Mouse (Mus musculus) B cell, adult 2 months (primary cell): ENCODE measurements at regions not wholly inside any gene's neighbourhood (a gene's known extent, or its start where the extent isn't known, plus 50 kb on each side); places are given as distances from the start of the nearest gene placed in this dataset.

ENCODE experiments used
- DNase-seq, 2 experiments: peaks; one replicate each; pipeline ENCODE4 v3.0.0; 2022

- DNase-seq: no peak
Observed at GRCm38 (mm10) chr9:52591188-52591587, 88.4 kb downstream of the AI593442 start.

GRCm38 (mm10) chr9:52574066-52574465 is 105.5 kb downstream of the AI593442 start:
- no peak for DNase-seq

DNA sequence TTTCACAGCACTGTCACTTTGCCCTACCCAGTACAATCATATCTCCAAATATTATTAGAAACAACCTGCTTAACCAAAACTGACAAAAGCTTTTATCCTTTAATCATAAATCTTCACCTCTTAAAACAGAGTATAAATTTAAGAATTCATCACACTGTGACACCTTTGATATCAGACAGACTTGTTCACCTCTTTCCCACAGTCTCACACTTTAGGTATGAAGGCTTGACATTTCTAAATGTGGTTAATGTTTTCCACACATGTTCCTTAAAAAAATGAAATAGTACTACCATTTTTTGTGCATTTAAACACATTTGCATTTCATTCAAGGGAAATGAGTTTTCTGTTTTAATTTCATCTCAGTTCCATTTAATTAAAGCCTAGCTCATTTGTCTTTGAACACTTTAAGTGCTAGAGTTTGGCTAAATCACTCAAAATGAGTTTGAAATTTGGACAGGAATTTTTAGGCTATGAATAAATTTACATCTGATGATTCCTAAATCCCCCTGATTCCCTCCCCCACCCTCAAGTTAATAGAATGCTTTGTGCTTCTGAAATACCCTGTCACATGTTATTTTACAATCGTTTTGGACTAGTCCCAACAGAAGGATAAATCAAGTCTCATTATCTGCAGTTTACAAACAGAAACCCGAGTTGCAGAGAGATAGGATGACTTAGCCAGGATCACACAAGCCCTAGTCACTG is 127.9 kb downstream of the AI593442 start:
- DNase-seq: no peak

GRCm38 (mm10) chr9:52546071-52546470 is 133.5 kb downstream of the AI593442 start:
- no peak for DNase-seq

GRCm38 (mm10) chr9:52539086-52539485 is 140.5 kb downstream of the AI593442 start:
- DNase-seq: no peak

DNA sequence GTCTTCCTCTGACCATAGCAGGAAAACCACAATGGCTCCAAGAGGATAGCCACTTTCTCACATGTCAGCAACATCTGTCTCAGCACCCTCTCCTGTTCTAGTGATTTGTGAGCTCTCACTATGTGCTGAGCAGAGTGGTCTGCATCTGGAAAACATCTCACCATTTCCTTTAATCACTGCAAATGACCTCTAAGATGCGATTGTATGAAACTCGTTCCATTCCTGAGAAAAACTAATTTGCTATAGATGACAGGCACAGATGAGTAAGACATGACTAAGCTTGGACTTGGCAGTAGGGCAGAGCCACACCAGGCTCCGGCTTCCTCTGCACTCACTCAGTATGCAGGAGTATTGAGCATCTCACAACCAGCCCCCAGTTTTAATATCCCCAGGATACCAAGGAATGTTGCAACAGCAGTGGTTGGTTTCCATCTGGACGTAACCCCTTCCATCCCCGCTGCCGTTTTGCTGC is 150.1 kb downstream of the AI593442 start:
- DNase-seq: no peak

- no peak for DNase-seq
Observed at GRCm38 (mm10) chr9:52500487-52500886, 179.1 kb downstream of the AI593442 start.

GRCm38 (mm10) chr9:52495483-52496270 is 183.9 kb downstream of the AI593442 start:
- no peak for DNase-seq

GRCm38 (mm10) chr9:52492947-52493505 is 186.6 kb downstream of the AI593442 start:
- DNase-seq: no peak

GRCm38 (mm10) chr9:52473555-52474196 is 205.9 kb downstream of the AI593442 start:
- no peak for DNase-seq

DNA sequence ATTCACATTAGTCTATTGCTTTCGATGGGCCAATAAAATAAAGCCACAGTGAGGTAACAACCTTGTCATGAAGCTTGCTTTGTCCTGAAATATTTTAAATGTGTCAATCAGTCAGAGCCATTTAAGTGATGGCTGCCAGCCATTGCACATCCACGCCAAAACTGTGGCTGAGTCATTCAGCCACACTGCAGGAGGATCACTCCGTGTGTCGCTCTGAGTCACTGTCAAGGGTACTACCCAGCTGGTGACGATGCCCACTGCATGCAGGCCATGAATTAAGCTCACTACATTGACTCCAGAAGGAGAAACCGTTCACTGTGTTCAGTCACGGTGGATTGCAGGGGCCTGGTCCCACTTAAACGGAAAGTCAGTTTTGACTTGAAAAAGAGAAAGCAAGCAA is 206.7 kb downstream of the AI593442 start:
- DNase-seq: no peak

DNA sequence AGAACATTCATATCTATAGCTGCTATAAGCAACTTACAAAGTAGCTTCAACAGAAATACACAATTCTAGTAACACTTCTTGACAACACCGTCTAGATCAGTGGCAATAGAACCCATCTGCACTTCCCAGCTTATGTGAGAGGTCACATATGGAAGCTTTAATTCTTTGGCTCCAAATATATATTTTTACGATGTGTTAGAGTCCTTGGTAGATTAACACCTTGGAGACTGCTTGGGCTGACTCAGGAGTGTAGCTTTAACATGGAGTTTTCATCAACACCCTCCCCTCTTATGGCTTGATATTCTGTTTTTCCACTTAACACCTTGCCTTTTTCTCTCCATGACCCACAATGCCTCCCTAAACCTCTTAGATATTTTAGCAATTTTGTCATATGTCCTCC is 221.1 kb downstream of the AI593442 start:
- DNase-seq: no peak

GRCm38 (mm10) chr9:52454445-52454844 is 225.1 kb downstream of the AI593442 start:
- DNase-seq: no peak

DNA sequence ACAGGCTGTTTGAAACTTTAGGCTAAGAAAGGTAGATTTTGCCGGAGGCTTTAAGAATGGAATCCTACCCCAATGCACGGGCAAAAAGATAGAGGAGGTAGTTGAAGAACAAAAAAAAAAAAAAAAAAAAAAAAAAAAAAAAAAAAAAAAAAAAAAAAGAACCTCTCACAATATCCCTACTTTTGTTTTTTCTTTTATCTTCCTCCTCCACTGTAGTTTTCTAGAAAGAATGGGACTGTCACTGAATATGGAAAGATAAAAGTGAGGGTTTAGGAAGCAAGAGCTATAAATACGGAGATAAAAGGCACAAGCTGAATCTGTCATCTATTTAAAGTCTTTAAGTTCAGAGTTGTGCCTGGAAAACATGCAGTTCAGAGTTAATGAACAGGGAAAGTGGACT is 227.8 kb downstream of the AI593442 start:
- DNase-seq: no peak

DNA sequence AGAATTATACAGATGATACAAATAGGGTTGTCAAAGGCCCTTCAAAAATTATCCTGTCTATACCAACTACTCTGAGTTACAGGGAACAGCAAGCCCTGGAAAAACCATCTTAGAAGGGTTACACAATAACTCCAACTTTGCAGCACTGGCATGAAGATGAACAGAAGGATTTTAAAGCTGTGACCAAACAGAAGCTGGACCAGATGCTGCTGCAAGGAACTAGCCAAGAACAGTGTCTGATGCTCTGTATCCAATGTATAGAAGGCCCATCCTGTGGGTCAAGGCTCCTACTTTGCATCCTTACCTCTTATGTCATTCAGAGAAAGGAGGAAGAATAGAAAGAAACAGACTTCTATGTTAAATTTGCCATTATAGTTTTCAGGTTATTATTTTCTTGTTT is 231.3 kb downstream of the AI593442 start:
- DNase-seq: no peak

DNA sequence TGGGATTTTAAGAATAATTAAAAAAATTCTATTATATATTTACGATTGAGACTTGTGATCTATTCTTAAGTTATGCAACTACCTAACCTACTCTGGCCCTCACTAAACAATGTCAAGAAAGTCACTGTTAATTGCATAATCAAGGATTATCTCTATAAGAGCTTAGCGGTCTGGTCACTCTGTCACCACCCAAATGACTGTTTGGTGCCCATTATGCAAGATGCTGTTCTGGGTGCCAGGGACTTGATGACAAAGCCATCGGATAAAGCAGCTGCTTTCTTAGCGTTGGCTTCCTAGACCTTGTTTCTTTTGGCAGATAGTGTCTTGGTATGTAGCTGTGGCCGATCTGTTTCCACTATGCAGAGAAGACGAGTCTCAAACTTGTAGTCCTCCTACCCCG is 236.4 kb downstream of the AI593442 start:
- no peak for DNase-seq

DNA sequence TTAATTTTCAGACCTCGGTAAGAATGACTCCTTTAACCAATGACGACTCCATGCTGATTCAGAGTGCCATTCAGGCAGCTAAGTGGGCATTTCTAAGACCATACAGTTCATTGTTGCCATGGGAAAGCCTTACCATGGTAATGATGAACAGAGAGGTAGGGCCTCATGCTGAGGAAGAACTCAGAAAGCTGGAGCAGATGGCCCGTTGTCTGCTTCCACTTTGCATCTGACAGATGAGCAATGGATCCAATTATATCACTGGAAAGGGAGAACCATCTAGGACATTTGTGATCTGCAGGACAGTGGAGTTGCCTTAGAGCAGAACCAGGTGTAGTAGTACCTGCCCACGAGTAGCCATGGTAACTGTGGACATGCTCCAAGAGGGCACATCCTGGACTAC is 245.4 kb downstream of the AI593442 start:
- DNase-seq: no peak

GRCm38 (mm10) chr9:52425413-52425812 is 254.2 kb downstream of the AI593442 start:
- DNase-seq: no peak

GRCm38 (mm10) chr9:52422622-52423021 is 254.2 kb upstream of the Zc3h12c start:
- DNase-seq: no peak

DNA sequence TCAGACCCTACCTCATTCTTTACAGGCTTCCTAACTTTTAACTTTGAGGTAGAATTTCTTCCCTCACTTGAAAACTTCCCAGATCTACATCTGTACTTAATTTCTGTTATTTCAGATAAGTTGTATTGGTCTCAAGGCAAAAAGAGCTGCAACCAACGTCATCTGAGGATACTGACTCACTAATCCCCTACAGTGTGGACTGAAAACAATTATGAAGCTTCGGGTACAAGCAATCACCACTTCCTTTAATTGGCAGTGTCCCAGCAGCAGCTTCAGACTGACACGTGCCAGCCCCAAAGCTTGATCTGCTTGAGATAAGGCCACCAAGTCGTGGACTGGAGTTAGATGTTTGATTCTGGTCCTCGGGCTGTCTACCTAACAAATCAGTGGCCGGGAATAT is 247.3 kb upstream of the Zc3h12c start:
- DNase-seq: no peak

DNA sequence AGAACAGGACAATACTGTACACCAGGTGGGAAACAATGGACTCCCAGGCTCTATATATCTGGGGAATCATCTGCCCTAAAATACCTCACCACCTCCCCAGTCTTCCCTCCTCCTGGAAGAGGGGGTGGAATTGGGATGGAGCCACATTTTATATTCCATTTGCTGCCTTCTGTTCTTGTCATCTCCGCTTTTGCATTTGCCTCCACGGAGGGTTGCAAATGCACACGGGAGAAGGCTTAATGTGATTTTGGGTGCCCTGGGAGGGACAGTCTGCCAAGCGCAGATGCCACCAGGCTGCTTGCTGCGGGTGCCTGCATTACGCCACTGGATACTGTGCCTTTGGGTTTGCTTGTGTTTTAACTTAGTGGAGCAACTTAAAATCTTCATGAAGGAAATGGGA is 239.5 kb upstream of the Zc3h12c start:
- no peak for DNase-seq

GRCm38 (mm10) chr9:52402496-52402895 is 234.1 kb upstream of the Zc3h12c start:
- DNase-seq: no peak

GRCm38 (mm10) chr9:52379031-52379430 is 210.7 kb upstream of the Zc3h12c start:
- DNase-seq: no peak

GRCm38 (mm10) chr9:52377761-52378160 is 209.4 kb upstream of the Zc3h12c start:
- DNase-seq: no peak
